Mouse (Mus musculus): ENCODE measurements around the gene Plb1. TPM values are rescaled to one million over a fixed set of nuclear protein-coding genes. Genes with fewer than 3 reads are reported as not detected.
A peak's percentile ranks its signal among the peaks of the same experiment; 100 is the strongest.

Gene Plb1
- total RNA-seq, 2 experiments from 2014 or later, result 0.62 to 1.3 TPM

DNA sequence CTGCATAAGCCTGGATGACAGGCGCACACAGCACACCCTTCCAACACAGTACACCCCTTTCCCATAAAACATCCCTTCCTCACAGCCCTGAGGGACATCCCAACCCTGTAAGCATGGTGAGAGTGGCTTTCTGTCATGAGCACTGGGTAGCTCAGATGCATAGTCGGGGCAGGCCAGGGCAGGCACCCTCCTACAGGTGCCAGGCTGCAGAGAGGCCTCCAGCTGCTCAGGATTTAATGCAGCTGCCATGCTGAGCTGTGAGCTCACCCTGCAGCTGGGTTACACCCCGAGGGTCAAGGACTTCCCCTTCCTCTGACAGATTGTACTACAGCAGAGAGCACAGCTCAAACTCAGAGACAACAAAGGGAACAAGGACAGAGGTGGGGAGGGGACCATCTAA lies 146.0 kb downstream of the Plb1 start:
- DNase-seq (ENCODE audit: low spot score in 2 of 2), result no peak

DNA sequence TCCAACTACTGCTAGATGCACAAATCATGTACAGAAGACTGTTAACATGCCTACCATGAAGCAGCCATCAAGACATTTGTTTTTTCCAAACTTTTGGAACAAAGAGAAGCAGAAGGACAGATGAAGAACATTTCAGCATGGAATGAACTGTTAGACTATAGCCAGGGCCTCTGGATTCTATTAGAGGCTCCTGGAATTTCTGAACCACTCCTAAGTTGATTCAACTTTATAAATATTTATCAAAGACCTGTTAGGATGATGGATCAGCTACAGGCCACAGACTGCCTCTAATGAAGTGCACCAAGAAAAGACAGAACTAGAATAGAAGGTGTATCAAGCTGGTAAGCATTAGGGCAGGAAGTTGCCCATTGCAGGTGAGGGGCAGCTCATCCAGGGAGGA lies 156.1 kb downstream of the Plb1 start:
- DNase-seq (ENCODE audit: low spot score in 2 of 2), result no peak

DNA sequence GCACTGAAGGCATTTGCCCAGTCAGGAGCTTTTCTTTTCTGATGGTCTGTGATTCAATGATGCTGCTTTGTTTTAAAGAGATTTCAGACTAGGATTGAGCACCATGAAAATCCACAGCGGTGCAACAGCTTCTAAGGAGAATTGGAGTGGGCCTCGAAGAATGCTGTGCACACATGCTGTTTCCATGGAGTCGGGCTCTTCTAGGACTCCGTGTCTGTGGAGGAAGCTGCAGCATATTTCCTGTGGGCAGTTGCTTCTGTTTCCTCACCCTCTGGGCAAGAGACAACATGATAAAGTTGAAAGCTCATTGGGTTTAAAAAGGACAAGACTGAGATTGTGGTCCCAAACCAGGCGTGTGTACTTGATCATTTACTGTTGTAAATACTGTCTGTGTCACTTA lies 157.8 kb downstream of the Plb1 start:
- DNase-seq (ENCODE audit: low spot score in 2 of 2), result no peak

DNA sequence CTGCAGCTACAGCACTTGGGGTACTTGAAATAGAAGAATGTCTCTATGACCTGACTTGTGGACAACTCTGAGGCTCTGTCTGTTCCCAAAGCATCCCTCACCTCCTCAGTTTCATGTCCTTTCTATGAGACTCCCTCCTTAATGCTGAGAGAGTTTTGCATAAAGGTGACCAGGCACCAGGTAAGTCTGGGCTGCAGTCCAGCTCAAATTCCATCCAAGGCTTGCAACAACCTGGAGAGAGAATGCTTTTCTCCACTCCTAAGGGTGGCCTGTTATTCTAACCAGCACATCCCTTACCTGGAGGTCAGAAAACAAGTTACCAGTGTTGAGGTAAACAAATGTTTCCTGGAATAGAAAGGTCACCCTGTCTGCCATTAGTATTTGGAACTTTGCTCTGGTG lies 159.8 kb downstream of the Plb1 start:
- DNase-seq (ENCODE audit: low spot score in 2 of 2), result no peak

DNA sequence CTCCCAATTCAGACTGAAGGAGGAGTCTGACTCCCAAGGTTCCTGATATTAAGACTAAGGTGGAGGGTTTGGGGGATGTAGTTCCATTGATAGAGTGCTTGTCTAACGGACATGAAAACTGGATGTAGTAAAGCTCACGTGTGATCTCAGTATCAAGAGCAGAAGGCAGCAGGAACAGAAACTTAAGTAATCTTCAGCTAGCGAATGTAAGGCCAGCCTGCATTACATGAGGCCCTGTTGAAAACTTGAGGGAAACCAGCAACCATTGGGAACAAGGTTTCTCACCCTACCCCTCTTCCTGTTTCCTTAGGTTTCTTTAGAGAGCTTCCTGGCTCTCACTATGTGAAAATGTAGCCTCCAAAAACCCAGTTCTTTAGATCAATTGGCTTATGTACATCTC lies 162.1 kb downstream of the Plb1 start:
- no peak for DNase-seq (ENCODE audit: low spot score in 2 of 2)

DNA sequence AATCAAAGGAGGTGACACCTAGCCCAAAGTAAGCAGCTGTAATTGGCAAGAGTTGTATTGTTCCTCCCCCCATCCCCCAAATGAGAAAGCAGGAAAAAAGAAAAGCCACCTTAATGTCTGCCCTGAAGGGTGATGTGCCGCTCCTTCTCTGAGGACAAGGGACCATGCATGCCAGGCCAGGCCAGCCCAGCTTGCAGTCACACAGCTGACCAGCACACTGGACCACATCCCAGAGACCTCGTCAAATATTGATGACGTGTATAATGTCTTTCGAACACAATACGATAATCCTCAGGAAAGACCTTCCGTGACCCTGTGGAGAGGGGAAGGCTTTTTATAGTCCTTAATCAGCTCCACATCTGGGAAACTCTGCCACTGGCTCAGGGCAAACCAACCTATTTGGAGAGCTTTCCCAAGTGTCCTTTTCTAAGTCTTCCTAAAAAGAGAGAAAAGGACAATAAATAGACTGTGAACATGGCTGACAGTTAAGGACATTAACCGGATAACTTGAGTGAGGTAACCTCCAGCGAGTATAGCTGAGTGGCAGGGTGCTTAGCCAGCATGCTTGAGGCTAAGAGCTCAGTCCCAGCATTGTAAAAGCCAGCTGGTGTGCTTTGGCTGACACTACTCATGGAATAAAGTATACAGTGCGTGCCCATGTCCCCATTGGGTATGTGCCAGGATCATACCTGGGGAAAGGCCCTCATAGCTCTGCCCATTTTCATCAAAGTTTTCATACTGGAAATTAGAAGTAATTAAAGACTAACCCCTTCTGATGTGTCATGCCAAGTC lies 162.8 kb downstream of the Plb1 start:
- no peak for DNase-seq (ENCODE audit: low spot score in 2 of 2)

DNA sequence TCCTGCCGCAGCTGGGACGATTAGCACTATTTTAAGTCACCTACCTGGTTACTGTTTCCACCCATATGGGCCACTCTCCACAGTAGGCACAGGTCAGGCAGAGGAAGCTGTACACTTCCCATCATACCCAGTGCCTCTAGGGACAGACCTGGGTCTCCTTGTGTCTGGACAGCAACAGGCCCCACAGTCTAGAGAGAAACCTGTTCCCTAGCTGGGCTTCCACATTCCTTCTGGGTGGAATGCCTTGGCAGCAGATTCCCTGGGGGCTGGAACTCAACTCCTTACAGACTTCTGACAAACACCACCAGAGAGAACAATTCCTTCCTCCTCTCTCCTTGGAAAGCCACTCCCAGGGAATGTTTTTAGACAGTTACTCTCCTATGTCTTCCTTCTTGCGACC lies 165.2 kb downstream of the Plb1 start:
- DNase-seq (ENCODE audit: low spot score in 2 of 2), result no peak

DNA sequence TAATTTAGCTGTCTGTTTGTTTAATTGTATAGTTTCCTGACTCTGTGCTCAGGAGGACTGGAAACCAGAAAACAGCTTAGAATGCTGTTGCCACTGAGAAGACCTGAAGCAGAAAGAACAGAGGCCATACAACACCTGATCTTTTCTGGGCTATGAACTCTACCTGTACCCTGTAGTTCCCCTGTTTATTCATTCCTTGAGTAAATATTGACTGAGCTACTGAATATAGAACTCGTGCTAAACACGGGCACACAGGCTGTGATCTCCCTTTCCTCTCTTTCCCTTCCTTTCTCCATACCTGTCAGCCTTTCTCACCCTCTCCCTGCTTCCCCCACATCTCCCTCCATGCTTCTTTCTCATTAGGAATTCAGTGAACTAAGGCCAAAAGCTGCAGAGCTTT lies 168.4 kb downstream of the Plb1 start:
- DNase-seq (ENCODE audit: low spot score in 2 of 2), result no peak

DNA sequence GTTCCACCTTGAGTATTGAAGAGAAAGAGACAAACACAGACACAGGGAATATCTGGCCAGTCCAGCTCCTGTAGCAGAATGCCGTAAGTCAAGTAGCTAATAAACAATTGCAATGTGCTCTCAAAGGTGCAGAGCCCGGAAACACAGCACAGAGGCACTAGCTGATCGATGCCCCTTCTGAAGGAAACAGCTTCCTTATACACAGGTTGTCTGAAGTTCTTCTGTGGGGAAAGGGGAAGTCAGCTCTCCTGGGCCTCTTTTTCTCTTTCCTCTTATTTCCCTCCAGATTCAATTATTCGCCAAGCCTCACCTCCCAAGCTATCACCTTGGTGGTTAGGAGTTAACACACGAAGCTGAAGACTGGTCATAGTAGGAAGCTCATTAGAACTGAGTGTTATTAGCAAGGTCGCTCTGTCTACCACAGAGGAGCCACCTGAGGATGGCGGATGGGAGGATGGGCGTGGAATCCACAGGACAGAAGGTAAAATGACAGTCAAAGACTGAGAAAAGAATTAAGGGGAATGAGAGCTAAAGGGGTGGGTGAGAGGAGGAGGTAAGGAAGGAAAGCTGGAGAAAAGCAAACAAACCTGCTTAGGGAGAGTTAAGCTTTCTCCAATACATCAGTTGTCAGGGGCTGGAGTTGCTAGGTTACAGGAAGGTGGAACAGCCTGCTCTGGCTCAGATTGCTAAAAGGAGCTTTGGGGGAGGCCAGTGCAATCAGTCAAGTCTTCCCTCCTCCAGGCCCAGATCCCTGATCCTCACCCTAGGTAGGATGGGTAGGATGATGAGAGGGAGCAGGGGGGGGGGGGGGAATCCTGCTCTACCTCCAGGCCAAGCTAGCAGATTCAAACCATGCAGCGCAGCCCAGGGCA lies 170.8 kb downstream of the Plb1 start:
- DNase-seq (ENCODE audit: low spot score in 2 of 2), result no peak

DNA sequence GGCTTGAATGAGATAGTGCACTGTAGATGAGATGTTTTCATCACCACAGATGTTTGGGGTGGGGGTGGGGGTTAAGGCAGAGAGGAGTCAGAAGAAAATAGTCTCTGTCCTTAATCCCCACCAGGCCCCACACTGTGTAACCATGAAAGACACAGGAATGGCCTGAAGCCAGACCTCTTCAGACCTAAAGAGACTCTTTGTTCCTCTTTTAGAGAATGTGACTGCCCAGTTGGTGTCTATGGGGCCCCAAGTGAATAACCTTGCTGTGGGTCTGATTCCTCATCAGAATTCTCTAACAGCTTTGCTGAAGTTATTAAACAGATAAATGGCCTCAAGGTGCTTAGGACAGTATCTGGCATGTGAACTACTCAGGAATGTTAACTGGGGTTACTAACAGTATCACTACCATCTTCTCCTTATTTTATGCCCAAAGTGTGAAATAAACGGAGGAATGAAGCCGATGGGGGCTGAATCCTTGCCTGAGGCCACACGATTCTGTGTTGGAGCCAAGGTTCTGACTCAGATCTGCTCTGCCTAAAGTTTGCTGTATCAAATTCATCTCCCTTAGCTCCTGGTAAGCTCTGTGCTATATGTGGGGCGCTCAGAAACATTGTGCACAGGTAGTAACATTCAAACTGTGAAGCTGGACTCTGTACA lies 172.8 kb downstream of the Plb1 start:
- DNase-seq (ENCODE audit: low spot score in 2 of 2), result no peak

DNA sequence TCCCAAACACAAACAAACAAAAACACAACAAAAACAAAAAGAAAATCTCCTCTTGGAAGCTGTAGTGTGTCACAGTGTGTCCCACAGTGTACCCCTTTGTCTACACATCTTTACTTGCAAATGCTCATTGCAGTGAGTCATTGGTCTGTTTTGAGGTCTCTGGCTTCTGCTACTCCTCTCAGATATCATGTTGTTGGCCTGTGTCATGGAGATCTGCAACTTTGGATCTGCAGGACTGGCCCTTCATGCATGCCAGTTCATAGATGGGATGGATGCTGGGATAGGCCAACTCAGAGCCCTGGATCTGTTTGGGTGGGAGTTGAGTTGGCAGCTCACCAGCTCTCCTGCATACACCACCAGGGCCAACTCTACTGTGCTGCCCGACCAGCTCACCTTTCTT lies 176.3 kb downstream of the Plb1 start:
- DNase-seq (ENCODE audit: low spot score in 2 of 2), result no peak

DNA sequence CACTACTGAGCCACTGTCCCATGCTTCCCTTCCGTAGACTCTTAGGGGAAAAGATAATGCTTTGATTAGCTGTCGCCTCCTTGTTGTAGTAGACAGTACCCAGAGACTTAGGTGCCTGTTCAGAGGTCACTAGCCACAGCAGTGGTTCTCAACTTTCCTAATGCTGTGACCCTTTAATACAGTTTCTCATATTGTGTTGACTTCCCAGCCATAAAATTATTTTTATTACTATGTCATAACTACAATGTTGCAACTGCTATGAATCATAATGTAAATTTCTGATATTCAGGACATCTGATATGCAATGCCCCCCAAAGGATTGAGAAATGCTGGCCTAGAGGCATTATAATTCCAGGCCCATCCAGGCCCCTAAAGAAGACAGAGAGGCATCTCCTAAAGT lies 177.2 kb downstream of the Plb1 start:
- DNase-seq (ENCODE audit: low spot score in 2 of 2), result no peak

DNA sequence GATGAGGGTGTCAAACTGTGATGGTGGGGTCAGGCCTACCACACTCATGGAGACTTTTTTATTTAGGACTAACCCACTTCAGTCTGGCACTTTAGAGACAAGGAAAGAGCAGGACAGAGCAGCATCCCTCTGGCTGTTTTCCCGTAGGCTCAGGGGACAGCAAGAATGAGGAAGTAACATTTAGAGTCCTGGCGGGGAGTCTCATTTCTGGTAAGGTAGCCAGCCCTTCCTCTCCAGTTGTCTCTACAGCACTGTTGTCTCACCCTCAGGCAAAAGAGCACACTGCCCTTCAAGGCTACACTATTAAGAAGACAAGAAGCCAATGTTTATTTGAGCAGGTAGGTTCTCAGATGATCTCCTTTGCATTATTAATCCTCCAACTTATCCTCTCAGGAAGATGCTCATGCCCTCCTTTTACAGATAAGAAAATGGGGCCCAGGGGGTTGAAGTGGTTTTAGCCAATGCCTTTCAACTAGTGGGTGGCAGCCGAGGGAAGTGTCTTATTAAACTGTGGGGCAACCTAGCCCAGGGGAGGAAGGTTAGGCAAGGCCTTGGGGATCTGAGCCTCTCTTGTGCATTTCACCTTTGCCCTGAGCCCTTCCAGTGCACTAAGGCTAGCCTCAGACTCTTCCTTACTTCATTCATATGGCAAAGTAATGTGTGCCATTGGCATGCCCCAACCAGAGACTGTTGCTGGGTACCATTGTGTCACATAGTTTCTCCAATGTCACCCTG lies 178.6 kb downstream of the Plb1 start:
- DNase-seq (ENCODE audit: low spot score in 2 of 2), result no peak

DNA sequence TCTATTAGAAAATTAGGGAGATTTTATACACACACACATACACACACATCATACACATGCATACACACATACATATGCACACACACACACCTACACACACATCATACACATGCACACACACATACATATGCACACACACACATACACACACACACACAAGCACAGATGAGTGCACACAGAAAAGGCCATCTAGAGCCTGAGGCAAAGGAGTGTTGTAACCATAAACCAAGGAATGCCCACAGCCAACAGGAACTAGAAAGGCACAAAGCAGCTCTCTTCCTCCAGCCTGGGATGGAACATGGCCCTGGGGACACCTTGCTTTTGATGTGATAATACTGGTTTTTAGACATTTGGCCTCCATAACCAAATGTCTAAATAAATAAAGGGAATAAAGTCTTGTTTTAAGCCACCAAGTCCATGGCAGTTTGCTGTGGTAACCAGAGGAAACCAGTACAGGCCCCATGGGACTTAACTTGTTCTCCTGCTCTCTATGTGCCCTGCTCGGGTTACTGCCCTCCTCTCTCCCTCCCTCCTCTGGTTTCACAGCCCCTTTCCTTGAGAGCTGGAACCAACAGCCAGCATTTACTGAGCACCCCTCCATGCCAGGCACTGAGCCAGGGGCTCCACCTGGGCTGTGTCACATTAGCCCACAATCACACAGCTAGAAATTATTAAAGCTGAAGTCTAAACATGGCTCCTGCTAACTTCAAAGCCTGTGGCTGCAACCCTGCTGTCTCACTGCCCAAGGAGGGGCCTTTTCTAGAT lies 179.9 kb downstream of the Plb1 start:
- peak in 1 of 2 experiments; percentile 23 for DNase-seq (ENCODE audit: low spot score in 2 of 2)

DNA sequence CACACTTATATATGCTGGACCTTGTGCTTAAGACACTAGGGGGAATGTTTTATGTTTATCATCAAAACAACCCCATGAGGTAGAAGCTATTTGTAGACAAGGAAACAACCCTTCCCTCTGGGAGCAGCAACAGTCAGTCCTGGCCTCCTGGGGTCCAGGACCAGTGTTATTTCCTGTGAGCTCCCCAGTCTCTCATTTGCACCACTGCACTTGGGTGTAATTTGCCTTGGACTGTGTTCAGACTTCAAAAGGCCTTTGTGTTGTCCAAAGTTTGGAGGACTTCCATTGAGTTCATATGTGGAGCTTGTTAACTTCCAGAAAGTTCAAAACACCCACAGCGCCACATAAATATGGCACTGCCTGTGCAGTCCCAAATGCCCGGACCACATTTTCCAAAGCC lies 180.6 kb downstream of the Plb1 start:
- no peak for DNase-seq (ENCODE audit: low spot score in 2 of 2)

DNA sequence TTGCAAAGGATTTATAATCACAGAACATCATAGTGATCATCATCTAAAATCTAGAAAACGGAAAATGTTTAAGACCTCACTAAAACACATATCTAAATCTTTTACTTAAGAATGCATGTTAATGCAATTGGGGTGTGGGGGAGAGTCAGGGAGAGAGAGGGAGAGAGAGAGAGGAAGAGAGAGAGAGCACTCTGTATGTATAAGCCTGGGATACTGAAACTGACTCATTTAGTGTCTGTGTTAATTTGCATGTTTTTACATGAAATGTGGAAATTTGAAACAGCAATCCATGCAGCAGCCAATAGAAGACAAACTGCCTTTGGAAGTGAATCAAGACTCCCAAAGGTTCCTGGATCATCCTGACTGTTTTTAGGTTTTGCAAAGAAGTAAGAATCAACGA lies 181.1 kb downstream of the Plb1 start:
- DNase-seq (ENCODE audit: low spot score in 2 of 2), result no peak

DNA sequence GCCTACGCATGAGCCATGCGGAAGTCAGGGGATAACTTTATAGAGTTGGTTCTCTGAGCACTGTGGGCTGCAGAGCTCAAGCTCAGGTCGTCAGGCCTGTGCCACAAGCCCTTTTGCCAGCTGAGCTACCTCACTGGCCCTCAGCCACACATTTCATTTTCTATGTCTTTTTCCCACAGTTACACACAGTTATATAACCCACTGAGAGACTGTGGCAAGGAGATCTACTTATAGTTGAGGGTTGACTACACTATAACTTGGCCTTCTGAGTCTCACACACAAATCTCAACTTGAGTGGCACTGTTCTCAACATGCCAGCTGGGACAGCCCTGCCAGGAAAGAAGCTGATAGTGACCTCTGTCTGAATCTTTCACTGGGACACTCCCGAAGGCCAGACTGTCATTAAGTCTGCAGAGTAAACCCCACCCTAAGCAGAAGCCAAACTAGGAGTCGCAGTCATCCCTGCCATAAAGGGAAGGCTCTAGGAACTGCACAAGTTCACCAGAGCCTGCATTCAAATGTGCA lies 182.0 kb downstream of the Plb1 start:
- DNase-seq (ENCODE audit: low spot score in 2 of 2), result no peak

DNA sequence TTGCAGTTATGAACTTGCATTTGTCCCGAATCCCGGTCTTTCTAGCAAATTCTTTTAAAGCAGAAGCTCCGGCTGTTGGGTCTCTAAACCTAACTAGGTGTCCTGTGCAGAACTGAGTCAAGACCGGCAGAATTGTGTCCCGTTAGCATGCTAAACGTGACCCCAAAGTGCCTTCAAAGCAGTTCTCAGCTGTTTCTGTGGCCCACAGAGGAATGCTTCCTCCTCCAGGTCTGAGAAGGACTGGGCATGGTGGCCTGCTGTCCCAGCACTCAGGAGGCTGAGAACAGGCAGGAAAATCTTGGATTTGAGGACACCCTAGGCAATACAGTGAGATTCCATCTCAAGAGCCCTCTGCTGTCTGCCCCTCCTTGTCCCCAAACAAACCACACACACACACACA lies 183.0 kb downstream of the Plb1 start:
- DNase-seq (ENCODE audit: low spot score in 2 of 2), result no peak

Data from layer of hippocampus, postnatal 10 days (tissue).